Mouse (Mus musculus) urinary bladder, postnatal 36 days (tissue): ENCODE measurements around the gene Ints1.

Source experiments
- DNase-seq, 2 experiments: peaks; one replicate each; pipeline ENCODE4 v3.0.0; 2022; ENCODE audit warnings: low spot score in 2 of 2, mixed read lengths in 1 of 2

Gene Ints1

GRCm38 (mm10) chr5:139801231-139801630, 25.8 kb upstream of the Ints1 start:
- no peak for DNase-seq

GRCm38 (mm10) chr5:139799801-139800590, 24.5 kb upstream of the Ints1 start:
- no peak for DNase-seq

GRCm38 (mm10) chr5:139799041-139799440, 23.6 kb upstream of the Ints1 start:
- DNase-seq, result no peak

- no peak for DNase-seq
These were observed 22.9 kb upstream of the Ints1 start for GRCm38 (mm10) chr5:139798168-139798900.

GRCm38 (mm10) chr5:139797473-139798167, 22.1 kb upstream of the Ints1 start:
- DNase-seq, result peak in 1 of 2 experiments; percentile 84

GRCm38 (mm10) chr5:139796900-139797299, 21.4 kb upstream of the Ints1 start:
- DNase-seq, result peak; percentile 80 to 90

- DNase-seq, result peak; percentile 62 to 69
These were observed 20.6 kb upstream of the Ints1 start for GRCm38 (mm10) chr5:139796001-139796620.

GRCm38 (mm10) chr5:139794938-139795337, 19.5 kb upstream of the Ints1 start:
- DNase-seq, result peak; percentile 33 to 42

- DNase-seq, result no peak
These were observed 18.7 kb upstream of the Ints1 start for GRCm38 (mm10) chr5:139794137-139794536.

- peak; percentile 46 to 50 for DNase-seq
These were observed 18.0 kb upstream of the Ints1 start for GRCm38 (mm10) chr5:139793338-139794089.

GRCm38 (mm10) chr5:139792966-139793337, 17.5 kb upstream of the Ints1 start:
- no peak for DNase-seq

- DNase-seq, result no peak
These were observed 16.8 kb upstream of the Ints1 start for GRCm38 (mm10) chr5:139792159-139792775.

- peak; percentile 98 to 99 for DNase-seq
These were observed 16.0 kb upstream of the Ints1 start, which contains the start of gene Mafk for GRCm38 (mm10) chr5:139791227-139792158. TSS of gene Mafk (plus strand) at chr5:139791513.

GRCm38 (mm10) chr5:139789466-139789865, 14.0 kb upstream of the Ints1 start:
- no peak for DNase-seq

GRCm38 (mm10) chr5:139781406-139781805, 5.9 kb upstream of the Ints1 start:
- no peak for DNase-seq

GRCm38 (mm10) chr5:139776966-139777365, 1.5 kb upstream of the Ints1 start:
- DNase-seq, result no peak

GRCm38 (mm10) chr5:139768216-139768615, 7.3 kb downstream of the Ints1 start:
- DNase-seq, result no peak

GRCm38 (mm10) chr5:139764296-139764695, 11.2 kb downstream of the Ints1 start:
- DNase-seq, result no peak

- no peak for DNase-seq
These were observed 17.4 kb downstream of the Ints1 start for GRCm38 (mm10) chr5:139758096-139758495.

- no peak for DNase-seq
These were observed 18.9 kb downstream of the Ints1 start for GRCm38 (mm10) chr5:139756586-139756985.
